In the genomic region with DNA sequence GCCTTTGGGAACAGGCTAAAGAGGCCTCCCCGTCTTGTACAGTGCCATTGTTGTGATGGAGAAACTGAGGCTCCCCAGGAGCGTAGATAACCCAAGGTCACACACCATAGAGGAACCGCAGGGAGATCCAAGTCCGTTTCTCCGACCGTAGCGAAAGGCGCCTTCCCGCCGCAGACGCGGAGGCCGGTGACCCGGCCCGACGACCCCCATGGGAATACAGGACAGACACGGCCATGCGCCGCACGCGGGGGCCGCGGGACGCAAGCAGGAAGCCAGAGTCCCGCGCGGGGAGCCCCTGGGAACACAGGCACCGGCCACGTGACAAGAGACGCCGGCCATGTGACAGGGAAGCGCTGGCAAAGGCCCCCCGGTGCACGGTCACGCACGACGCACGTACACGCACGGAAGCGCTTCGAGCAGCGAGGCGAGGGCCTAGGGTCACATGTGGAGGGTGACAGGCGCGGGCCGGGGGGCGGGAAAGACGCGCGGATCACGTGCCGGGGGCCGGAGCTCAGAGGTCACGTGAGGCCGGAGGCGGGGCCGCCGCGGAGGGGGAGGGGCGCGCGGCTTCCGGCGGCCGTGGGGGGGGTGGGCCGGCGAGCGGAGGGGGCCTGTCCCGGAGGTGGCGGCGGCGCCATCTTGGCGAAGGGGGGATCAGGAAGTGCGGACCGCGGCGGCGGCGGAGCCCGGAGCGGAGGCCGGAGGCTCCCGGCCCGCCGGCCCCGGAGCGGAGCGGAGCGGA, we compare ENCODE assay signal across 8 mouse cellular contexts. TPM values are rescaled to one million over a fixed set of nuclear protein-coding genes. Genes with fewer than 3 reads are reported as not detected.
A peak's percentile ranks its signal among the peaks of the same experiment; 100 is the strongest.
DNase-seq lines count a peak whose midpoint lies in the region; ATAC-seq and TF ChIP-seq lines count a peak whose summit lies in the region.

A gene (plus strand): TSS at position 649 of the 742 bp plus-strand sequence.

- H3K27me3 ChIP-seq in forebrain, embryonic 15.5 days = no peaks in the 10 kb centered on the region

- TF ChIP-seq POLR2A in lung, adult 2 months (IDR thresholded peaks at IDR 0.05; ENCODE audit: borderline replicate concordance, extremely low read depth, low read depth, low read length) = peak; percentile 45; the same call in 1 of the 2 replicates

- H3K36me3 ChIP-seq in forebrain, embryonic 15.5 days = peaks cover 19% of the 10 kb centered on the region

- H3K9me3 ChIP-seq in forebrain, embryonic 15.5 days = no peaks in the 10 kb centered on the region

- DNase-seq in ES-CJ7 (ENCODE audit: low read depth, low spot score) = peak; percentile 94
- peak; percentile 97 for DNase-seq in cerebellum, adult 11 months
- peak; percentile 95 for DNase-seq in heart, postnatal 25 days (ENCODE audit: low spot score)
- DNase-seq in layer of hippocampus, adult 18-20 months (ENCODE audit: low spot score in 2 of 2) = peak; percentile 98
- peak; percentile 93 for DNase-seq in lung, adult 2 months
- DNase-seq in thymus, adult 18-20 months = peak; percentile 96 to 97

- H3K4me1 ChIP-seq in forebrain, embryonic 15.5 days = peaks cover 42% of the 10 kb centered on the region
- peaks cover 15% of the 10 kb centered on the region for H3K4me1 ChIP-seq in lung, adult 2 months (ENCODE audit: control insufficient read depth, insufficient read depth, low read length)

- intact Hi-C loops in heart, postnatal 25 days (cut with DNase I) = loop anchor here (1.0 to 5.0 kb wide), 4 partner anchors 43 to 316 kb away; a partner anchor contains a TSS

- peak within 1 kb of the TSS; percentile 80 for H3K4me2 ChIP-seq in forebrain, embryonic 15.5 days (replicated peaks)

- H3K9ac ChIP-seq in forebrain, embryonic 15.5 days (replicated peaks) = peak within 1 kb of the TSS; percentile 96

- ATAC-seq in forebrain, embryonic 15.5 days (replicated peaks) = peak; percentile 95
- peak; percentile 81 for ATAC-seq in neutrophil, adult 5-6 weeks (ENCODE audit: extremely low read depth, insufficient number of reproducible peaks, low FRiP score, poor library complexity, severe bottlenecking)

- peak within 1 kb of the TSS; percentile 89 for H3K4me3 ChIP-seq in forebrain, embryonic 15.5 days
- peak within 1 kb of the TSS; percentile 89 for H3K4me3 ChIP-seq in lung, adult 2 months (replicated peaks; ENCODE audit: extremely low read depth, low read depth, low read length)

- under 1% methylated on average over 64 of the region's 90 CpGs for WGBS in forebrain, embryonic 15.5 days
- WGBS in lung, adult 2 months = 2% methylated on average over 86 of the region's 90 CpGs

- no peak for TF ChIP-seq CTCF in lung, adult 2 months (IDR thresholded peaks at IDR 0.05; ENCODE audit: insufficient read depth, low read length)

- H3K27ac ChIP-seq in forebrain, embryonic 15.5 days (replicated peaks) = peak within 1 kb of the TSS; percentile 92

RNA-seq across cellular contexts. Expression of the gene that starts here (rescaled TPM):
- 13.3 and 13.4 TPM in 2 replicates for polyA plus RNA-seq in forebrain, embryonic 15.5 days (2015; fragmentation: Nextera tagmentation; extraction: Ambion mirVana)
- total RNA-seq in heart, postnatal 25 days (2021) = 10 to 100 TPM; 21.2 to 27.5 TPM
- 10 to 100 TPM; 94.7 to 96.2 TPM for total RNA-seq in layer of hippocampus, adult 18-20 months (2021)
- 24.4 and 25.2 TPM in 2 replicates for polyA plus RNA-seq in lung, adult 2 months (2012; rRNA removed)
- 167 and 174 TPM in 2 replicates for total RNA-seq in neutrophil, adult 5-6 weeks (2017)

Comparison
In these comparisons a context has a peak if more than half of its experiments do, and no peak if none do; other contexts are left out.
1. Peak in every context shown above with its lines: DNase-seq, ATAC-seq, H3K4me3 ChIP-seq and H3K27ac ChIP-seq.